Mouse (Mus musculus) gastrocnemius, adult 2 months (tissue): ENCODE measurements around the gene Syt6. TPM values are rescaled to one million over a fixed set of nuclear protein-coding genes. Genes with fewer than 3 reads are reported as not detected.

ENCODE experiments used
- DNase-seq: peaks from one replicate; pipeline ENCODE4 v3.0.0; 2022
- H3K27ac ChIP-seq: fragments of 200-600 bp; 2 replicates; pipeline ENCODE4 v1.8.1; 2022; ENCODE audit warnings: mild to moderate bottlenecking
- H3K4me3 ChIP-seq: fragments of 200-600 bp; 2 replicates; pipeline ENCODE4 v1.8.1; 2022; ENCODE audit warnings: mild to moderate bottlenecking, moderate library complexity
- CTCF ChIP-seq: fragments of 200-600 bp; IDR thresholded peaks from 2 replicates; pipeline ENCODE4 v1.8.1; 2022; ENCODE audit warnings: antibody characterized with exemption, mild to moderate bottlenecking, moderate library complexity
- intact Hi-C: fragments of 180-260 bp; cut with DNase I; formaldehyde crosslinking; loops from one replicate; pipeline ENCODE4 v1.15.1; 2025
- total RNA-seq, 2 experiments: library from RNA; stranded (reverse); gene quantifications; 2 replicates each; pipeline ENCODE4 v1.2.3; 2021

Syt6 gene
- total RNA-seq, 2 experiments from 2014 or later: not detected

DNA sequence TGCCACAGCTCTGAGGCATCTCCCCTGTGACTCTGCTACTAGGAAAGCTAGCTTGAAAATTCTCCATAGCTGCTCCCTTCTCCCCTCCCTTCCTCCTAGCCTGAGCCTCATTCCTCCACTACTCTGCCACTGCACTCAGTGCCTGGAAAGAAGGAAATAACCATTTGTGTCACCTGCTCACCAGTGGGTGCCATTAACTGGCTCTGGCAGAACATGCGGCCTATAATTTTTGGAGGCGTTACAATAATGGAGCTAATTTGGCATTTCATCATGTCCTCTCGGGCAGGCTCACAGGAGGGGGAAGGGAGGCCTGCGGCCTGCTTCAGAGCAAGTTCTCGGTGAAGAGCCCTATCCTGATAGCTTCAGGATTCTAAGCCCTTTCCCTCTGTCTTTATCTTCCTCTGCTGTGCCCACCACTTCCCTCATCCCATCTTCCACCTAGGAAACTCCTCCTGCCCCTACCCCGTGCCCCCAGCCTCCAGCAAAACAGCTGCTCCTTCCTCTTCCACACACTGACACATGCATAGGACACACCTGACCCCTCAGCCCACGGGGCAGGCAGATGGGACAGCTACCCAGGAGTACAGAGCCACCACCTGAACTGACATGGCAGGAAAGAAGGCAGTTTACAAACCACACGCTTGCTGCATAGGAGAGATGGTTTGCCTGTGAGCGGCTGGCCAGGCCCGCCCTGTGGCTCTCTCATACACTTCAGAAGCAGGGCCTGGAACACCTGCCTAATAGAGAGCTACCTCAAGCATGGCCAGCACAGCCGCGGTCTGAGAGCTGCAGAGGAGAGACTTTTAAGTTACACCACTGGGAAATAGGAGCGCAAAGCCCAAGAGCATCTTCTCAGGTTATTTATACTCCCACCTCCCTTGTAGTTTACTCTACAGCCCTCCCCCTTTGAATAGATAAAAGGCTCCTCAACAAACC, 31.9 kb downstream of the Syt6 start:
- no peak overlapping the region for H3K27ac ChIP-seq
- DNase-seq: no peak
- TF ChIP-seq CTCF: no peak
- H3K4me3 ChIP-seq: no peak overlapping the region
- intact Hi-C loops: no loop called here

DNA sequence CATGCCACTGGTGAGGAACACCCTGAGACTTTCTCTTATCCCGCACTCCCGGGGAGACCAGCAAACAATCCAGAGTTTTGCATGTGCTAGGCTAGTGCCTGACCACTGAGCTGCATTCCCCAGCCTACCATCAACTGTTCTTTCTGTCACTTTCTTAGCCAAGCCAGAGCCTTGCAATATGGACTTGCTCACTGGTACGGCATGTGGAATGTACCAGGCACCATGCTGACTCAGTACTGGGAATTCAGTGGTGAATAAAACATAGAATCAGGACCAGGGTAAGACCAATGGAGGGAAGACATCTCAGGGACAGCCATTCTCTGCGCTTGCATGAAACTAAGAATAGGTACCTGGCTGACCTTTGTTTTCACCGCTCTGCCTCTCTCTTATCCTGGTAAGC, 35.2 kb downstream of the Syt6 start:
- TF ChIP-seq CTCF: no peak
- DNase-seq: no peak
- Histone ChIP-seq H3K27ac (no peak overlapping the region), H3K4me3 (no peak overlapping the region)
- intact Hi-C loops: no loop called here

DNA sequence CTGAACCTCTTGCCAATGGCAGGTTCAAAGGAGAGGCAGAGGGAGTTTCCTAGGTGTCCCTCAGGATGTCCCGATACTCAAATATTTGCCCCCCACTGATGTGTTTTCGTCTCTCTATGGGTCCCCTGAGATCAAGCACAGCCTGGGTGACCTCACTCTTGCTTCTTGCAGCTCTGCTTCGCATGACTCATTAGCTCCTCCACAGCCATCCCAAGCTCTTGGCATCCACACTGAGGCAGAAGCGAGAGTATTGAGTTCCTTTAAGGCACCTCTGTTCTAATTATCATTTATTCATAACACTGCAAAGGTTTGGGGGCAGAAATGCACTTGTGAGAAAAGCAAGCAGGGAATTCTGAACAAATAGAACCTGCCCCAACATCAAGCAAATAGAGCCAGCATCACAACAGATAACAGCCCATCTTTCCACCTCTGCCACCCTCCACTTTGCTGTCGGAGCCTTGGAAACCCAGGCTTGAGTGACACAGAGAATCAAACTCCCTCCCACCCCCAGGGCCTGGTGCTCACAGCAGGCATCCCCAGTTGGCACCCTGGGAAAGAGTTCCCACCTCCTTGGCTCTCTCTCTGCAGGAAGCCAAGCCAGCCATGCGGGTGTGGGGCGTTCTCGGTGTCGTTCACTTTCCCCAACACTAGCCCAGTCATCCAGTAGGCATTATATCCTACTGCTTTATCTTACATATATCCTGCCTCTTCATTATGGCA, 37.8 kb downstream of the Syt6 start:
- intact Hi-C loops: no loop called here
- DNase-seq: peak; percentile 51
- H3K27ac ChIP-seq: no peak overlapping the region
- TF ChIP-seq CTCF: no peak
- H3K4me3 ChIP-seq: no peak overlapping the region

DNA sequence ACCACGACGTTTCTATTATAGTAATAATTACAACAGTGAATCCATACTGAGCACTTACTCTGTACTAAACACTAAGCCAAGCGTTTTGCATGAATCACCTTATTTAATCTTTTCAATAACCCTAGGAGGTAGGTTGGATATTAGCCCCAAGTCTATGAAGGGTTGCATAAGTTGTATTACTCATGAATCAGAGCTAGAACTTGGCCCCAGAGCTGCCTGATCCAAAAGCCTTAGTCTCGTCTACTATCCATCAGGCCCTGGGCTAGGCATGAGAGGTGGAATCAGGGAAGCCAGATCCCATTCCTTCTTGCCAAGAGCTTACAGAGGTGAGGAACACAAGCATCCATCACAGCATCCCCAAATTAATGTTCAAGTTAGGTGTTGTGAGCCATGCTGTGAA, 40.6 kb downstream of the Syt6 start:
- no peak overlapping the region for H3K4me3 ChIP-seq
- intact Hi-C loops: no loop called here
- no peak for DNase-seq
- H3K27ac ChIP-seq: no peak overlapping the region
- no peak for TF ChIP-seq CTCF

DNA sequence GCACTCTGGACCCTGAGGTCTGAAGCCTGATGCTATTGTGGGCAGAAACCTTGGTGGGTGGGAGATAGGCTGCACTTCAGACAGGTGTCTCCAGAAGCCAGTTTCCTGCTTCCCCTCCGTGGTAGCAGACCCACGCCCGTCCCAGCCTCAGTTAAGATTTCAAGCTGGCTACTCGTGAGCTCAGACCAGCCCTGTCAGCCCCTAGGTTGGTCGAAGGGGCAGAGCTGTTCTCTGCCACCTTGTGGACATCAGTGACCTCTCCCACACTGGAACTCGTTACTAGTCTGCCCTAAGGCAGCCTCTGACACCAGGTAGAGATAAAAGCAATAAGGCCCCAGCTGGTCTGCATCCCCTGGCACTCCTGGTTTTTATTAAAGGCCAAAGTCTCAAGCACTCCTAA, 42.0 kb downstream of the Syt6 start:
- H3K4me3 ChIP-seq: no peak overlapping the region
- H3K27ac ChIP-seq: no peak overlapping the region
- TF ChIP-seq CTCF: no peak
- intact Hi-C loops: no loop called here
- DNase-seq: no peak

DNA sequence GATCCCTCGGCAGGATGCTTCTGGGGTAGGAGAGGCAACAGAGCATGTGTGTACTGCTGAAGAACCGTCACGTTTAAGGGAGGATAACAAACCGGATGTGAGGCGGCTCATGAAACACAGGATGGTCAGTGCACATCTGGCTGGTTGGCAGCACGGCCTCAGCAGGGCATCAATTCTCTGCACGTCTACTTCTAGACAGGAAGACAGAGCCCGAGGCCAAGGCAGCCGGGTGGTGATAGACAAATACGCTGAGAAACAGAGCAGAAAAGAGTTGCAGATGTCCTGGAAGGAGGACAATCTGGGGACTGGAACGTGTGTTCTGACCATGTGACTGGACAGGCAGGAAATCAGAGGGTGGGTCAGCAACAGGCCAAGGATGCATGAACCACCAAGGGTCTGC, 45.1 kb downstream of the Syt6 start:
- TF ChIP-seq CTCF: no peak
- Histone ChIP-seq H3K4me3 (no peak overlapping the region), H3K27ac (no peak overlapping the region)
- intact Hi-C loops: no loop called here
- no peak for DNase-seq

DNA sequence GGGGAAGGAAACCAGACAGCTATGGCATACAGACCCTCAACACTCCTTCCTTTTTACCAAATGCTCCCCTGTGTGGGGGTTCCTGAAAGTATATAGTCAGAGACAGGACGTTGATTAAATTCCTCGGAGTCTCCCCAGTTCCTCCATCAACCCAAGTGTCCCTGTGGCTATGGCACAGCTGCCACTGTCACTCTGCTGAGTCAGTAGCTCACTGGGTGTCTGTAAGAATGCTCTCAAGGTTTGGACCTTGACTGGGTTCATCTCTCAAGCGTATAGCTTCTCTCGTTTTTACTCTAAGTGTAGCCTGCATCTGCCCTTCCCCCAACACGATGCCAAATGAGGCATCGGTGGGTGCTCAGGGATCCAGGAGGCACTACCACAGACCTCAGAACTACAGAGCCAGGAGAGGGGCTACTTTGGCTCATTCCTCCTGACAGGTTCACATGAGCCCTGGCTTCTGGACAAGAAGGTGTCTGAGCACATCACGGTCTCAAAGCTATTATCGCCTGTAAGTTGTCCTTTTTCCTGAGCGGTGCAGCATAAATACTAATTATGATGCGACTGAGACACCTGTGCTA, 49.0 kb downstream of the Syt6 start:
- no peak for DNase-seq
- Histone ChIP-seq H3K4me3 (no peak overlapping the region), H3K27ac (no peak overlapping the region)
- TF ChIP-seq CTCF: no peak
- intact Hi-C loops: no loop called here

DNA sequence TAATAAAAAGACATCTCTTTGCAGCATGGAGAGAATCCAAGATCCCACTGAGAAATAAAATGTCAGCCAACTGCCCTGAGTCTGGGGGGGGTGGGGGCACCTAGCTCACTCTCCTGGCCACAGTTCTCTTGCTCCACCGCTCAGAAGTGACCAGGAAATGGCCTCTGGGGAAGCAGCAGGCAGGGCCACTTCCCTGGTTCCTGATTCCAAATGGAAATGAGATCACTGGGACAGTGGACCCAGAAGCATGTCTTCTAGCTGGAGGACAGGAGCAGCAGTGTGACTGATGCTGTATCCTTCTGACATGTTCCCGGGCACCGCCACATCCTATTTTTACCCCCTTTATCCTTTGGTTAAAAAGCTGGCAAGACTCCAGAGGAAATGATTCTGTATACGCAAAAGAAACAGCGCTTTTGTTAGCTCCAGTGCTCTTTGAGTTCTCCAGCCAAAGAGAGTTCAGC, 49.6 kb downstream of the Syt6 start:
- no peak overlapping the region for H3K27ac ChIP-seq
- H3K4me3 ChIP-seq: no peak overlapping the region
- TF ChIP-seq CTCF: no peak
- no peak for DNase-seq
- intact Hi-C loops: no loop called here

DNA sequence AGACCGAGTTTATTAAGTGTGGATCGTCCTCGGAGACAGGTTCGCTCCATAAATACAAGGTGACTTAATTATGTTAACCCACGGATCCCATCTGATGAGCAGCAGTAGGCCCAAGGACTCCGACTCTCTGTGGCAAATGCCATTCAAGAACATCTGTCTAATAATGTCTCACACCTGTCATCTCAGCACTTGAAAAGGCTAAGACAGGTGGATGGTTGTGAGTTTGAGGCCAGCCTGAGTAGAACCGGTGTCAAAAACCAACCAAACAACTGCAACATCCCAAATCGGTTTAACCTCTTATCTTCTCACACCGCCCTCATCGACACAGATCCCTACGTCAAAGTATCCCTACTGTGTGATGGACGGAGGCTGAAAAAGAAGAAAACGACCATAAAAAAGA, 50.1 kb downstream of the Syt6 start:
- DNase-seq: no peak
- intact Hi-C loops: no loop called here
- no peak overlapping the region for H3K27ac ChIP-seq
- no peak for TF ChIP-seq CTCF
- H3K4me3 ChIP-seq: no peak overlapping the region

DNA sequence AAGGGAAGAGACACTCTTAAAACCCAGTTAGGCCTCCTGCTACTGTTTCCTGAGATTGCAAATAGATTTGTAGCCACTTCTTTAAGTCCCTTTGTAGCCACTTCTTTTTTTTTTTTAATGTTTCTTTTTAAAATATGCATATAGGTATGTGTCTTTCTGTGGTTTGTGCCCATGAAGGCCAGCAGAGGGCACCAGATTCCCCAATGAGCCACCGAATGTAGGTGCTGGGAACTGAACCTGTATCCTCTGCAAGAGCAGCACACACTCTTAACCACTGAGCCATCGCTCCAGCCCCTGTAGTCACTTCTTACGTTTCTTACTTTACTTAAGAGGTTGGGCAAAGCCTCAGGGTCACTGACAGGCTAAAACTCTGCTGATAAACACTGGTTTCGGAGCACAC, 51.5 kb downstream of the Syt6 start:
- no peak for TF ChIP-seq CTCF
- no peak overlapping the region for H3K27ac ChIP-seq
- intact Hi-C loops: no loop called here
- DNase-seq: no peak
- H3K4me3 ChIP-seq: no peak overlapping the region

DNA sequence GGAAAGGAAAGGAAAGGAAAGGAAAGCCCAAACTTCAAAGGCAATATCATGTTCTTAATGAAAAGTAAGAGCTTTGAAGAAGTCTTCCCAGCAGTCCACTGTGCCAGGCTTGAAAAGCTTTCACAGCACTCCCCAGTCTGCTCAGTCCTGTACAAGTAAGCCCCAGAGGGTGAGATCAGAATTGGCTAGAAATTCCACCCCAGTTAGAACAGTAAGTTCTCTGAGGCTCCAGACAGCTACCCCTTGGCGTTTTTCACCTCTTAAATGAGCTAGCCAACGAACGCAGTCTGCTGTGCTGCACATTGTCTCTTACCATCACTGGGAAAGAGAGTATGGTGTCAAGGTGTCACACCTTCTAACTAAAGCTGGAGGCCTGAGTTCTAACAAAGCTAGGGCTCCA, 52.6 kb downstream of the Syt6 start:
- no peak overlapping the region for H3K27ac ChIP-seq
- no peak for TF ChIP-seq CTCF
- DNase-seq: no peak
- no peak overlapping the region for H3K4me3 ChIP-seq
- intact Hi-C loops: no loop called here

DNA sequence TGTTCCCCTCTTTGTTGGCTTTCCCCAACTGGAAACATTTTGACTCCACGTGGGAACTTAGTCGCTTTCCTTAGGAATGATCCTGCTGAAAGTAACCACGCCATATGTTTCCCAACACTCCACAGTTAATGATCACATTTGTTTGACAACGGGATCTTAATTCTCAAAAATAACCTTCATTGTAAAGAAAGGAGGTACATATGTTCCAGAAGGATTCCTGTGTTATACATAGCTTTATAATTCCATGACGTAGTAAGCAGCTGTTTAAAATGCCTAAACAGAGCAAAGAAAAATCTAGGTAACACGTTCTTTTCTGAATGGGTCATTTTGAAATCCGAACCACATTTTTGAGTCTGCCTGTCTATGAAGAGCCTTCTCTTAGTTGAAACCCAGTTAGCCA, 58.1 kb downstream of the Syt6 start:
- no peak overlapping the region for H3K27ac ChIP-seq
- no peak for DNase-seq
- H3K4me3 ChIP-seq: no peak overlapping the region
- intact Hi-C loops: no loop called here
- TF ChIP-seq CTCF: no peak

DNA sequence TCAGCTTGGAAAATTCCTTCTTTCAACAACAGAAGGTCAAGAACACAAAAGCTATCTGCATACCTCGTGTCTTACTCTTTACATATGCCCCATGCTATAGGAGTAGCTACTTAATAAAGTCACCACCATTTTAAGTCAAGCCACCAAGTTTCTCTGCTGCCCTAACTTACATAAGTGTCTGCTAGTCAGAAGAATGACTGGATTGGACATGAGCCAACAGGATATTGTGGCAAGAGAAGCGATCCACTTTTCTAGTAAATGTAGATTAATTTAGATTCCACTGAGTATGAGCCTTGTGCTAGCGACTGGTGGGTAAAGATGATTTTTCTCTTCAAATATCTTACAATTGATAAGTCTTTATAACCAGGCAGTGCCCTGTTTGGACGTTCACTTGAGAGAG, 58.8 kb downstream of the Syt6 start:
- Histone ChIP-seq H3K27ac (no peak overlapping the region), H3K4me3 (no peak overlapping the region)
- no peak for DNase-seq
- intact Hi-C loops: no loop called here
- TF ChIP-seq CTCF: no peak
